8 mouse cellular contexts compared by ENCODE assay signal in genomic region chr11:102028087-102028816, GRCm38 (mm10). TPM values are rescaled to one million over a fixed set of nuclear protein-coding genes. Genes with fewer than 3 reads are reported as not detected.
DNase-seq lines count a peak whose midpoint lies in the region; ATAC-seq and TF ChIP-seq lines count a peak whose summit lies in the region.

TSS of gene Mpp3 (minus strand) at chr11:102028461.

- intact Hi-C loops in heart, postnatal 25 days (cut with DNase I), result no loop called here

- no peak for ATAC-seq in heart, embryonic 16.5 days (replicated peaks; ENCODE audit: extremely low read depth, insufficient read depth, low FRiP score)
- no peak for ATAC-seq in liver, embryonic 12.5 days
- ATAC-seq in granulocyte monocyte progenitor cell, adult 5-6 weeks (replicated peaks; ENCODE audit: poor library complexity, severe bottlenecking), result no peak
- ATAC-seq in megakaryocyte progenitor cell, adult 5-6 weeks (replicated peaks; ENCODE audit: poor library complexity), result no peak

- no peaks in the 10 kb centered on the region for H3K36me3 ChIP-seq in heart, embryonic 16.5 days (ENCODE audit: control insufficient read depth, insufficient read depth)
- H3K36me3 ChIP-seq in liver, embryonic 12.5 days, result no peaks in the 10 kb centered on the region

- 0 out of 2 replicates have a peak within 1 kb of the TSS, but pooled peaks have one; percentile 13 for H3K9ac ChIP-seq in heart, embryonic 16.5 days (ENCODE audit: low read length)
- H3K9ac ChIP-seq in liver, embryonic 12.5 days, result no peak within 1 kb of the TSS

- H3K4me2 ChIP-seq in heart, embryonic 16.5 days (ENCODE audit: low read depth, low read length), result peak within 1 kb of the TSS; percentile 97
- H3K4me2 ChIP-seq in liver, embryonic 12.5 days, result peak within 1 kb of the TSS; percentile 88

- peaks cover 6% of the 10 kb centered on the region; the same call in 1 of the 2 replicates for H3K4me1 ChIP-seq in heart, embryonic 16.5 days (ENCODE audit: control insufficient read depth, insufficient read depth, low read length)
- peaks cover 9% of the 10 kb centered on the region for H3K4me1 ChIP-seq in cortical plate, adult 2 months (ENCODE audit: control insufficient read depth, insufficient read depth, low read length)
- peaks cover 33% of the 10 kb centered on the region for H3K4me1 ChIP-seq in liver, embryonic 12.5 days

- peak within 1 kb of the TSS; percentile 61 for H3K4me3 ChIP-seq in heart, embryonic 16.5 days (ENCODE audit: low read length)
- peak within 1 kb of the TSS; percentile 90; the same call in 1 of the 2 replicates for H3K4me3 ChIP-seq in cortical plate, adult 2 months (ENCODE audit: insufficient read depth, low read length)
- H3K4me3 ChIP-seq in liver, embryonic 12.5 days, result peak within 1 kb of the TSS; percentile 59; the same call in 1 of the 2 replicates

- TF ChIP-seq CTCF in cortical plate, adult 2 months (IDR thresholded peaks at IDR 0.05; ENCODE audit: extremely low read depth, insufficient read depth, low read length), result no peak

- TF ChIP-seq POLR2A in cortical plate, adult 2 months (IDR thresholded peaks at IDR 0.05; ENCODE audit: extremely low read depth, insufficient read depth, low read length), result no peak

- H3K27ac ChIP-seq in heart, embryonic 16.5 days (ENCODE audit: low read length), result no peak within 1 kb of the TSS
- H3K27ac ChIP-seq in cortical plate, adult 2 months (ENCODE audit: insufficient read depth, low read length), result no peak within 1 kb of the TSS
- H3K27ac ChIP-seq in liver, embryonic 12.5 days, result no peak within 1 kb of the TSS

- DNase-seq in heart, postnatal 25 days (ENCODE audit: low spot score), result no peak
- no peak for DNase-seq in gonadal fat pad, adult 2 months (ENCODE audit: low read depth)
- no peak for DNase-seq in urinary bladder, postnatal 4 days (ENCODE audit: low spot score in 2 of 2)

- peaks cover 6% of the 10 kb centered on the region; the same call in 1 of the 2 replicates for H3K27me3 ChIP-seq in heart, embryonic 16.5 days (ENCODE audit: control insufficient read depth, insufficient read depth, low read length)
- H3K27me3 ChIP-seq in liver, embryonic 12.5 days (replicated peaks), result peaks cover 57% of the 10 kb centered on the region

- WGBS in heart, embryonic 16.5 days, result 75% methylated on average over 6 of the region's 6 CpGs
- 55% methylated on average over 6 of the region's 6 CpGs for WGBS in liver, embryonic 12.5 days (ENCODE audit: insufficient replicate concordance)

- H3K9me3 ChIP-seq in heart, embryonic 16.5 days (replicated peaks; ENCODE audit: control insufficient read depth, low read length), result no peaks in the 10 kb centered on the region
- H3K9me3 ChIP-seq in liver, embryonic 12.5 days (replicated peaks), result no peaks in the 10 kb centered on the region

RNA-seq across cellular contexts. Expression of gene Mpp3, which starts in this region (rescaled TPM):
- polyA plus RNA-seq in heart, embryonic 16.5 days (2015; fragmentation: Nextera tagmentation; extraction: Ambion mirVana), result 4.2 and 4.9 TPM in 2 replicates
- 1 to 10 TPM; 1.9 to 2.1 TPM for total RNA-seq in heart, postnatal 25 days (2021)
- polyA plus RNA-seq in cortical plate, adult 2 months (2012; rRNA removed), result 57.9 and 60.4 TPM in 2 replicates
- 23.2 and 37.9 TPM in 2 replicates for polyA plus RNA-seq in gonadal fat pad, adult 2 months (2012; rRNA removed)
- polyA plus RNA-seq in liver, embryonic 12.5 days (2016; fragmentation: Nextera tagmentation; extraction: Ambion mirVana), result 0.66 and 0.85 TPM in 2 replicates
- total RNA-seq in granulocyte monocyte progenitor cell, adult 5-6 weeks (2014; fragmentation: Nextera tagmentation), result not detected in 2 replicates
- total RNA-seq in granulocyte monocyte progenitor cell, adult 5-6 weeks (2017), result not detected in 2 replicates
- not detected in 2 replicates for total RNA-seq in megakaryocyte progenitor cell, adult 5-6 weeks (2015)
- not detected in 2 replicates for total RNA-seq in megakaryocyte progenitor cell, adult 5-6 weeks (2017)
